Mouse (Mus musculus): Measurements from ENCODE around the gene Tmem114.

DNA sequence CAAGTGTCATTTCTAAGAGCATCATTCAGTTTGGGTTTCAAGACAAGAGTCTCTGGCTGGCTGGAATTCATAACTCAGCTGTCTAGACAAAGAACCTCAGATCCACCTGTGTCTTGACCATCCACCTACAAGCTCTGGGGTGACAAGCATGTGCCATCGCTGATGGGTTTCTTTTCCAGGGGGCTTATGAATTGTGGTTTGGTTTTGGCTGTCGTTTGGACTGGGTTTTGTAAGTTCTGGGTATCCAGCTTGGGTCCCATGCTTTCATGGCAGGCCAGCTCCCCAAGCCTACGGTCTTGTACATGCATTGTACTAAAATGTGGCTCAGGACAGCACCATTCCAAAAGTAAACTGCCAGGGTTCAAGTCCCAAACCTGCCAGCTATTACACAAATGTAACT lies 6.8 kb downstream of the Tmem114 start:
- no peak for TF ChIP-seq CTCF (IDR thresholded peaks at IDR 0.05; ENCODE audit: low read depth, low read length)
- no peak for TF ChIP-seq POLR2A (IDR thresholded peaks at IDR 0.05; ENCODE audit: insufficient read depth, low read length)
- TF ChIP-seq EP300 (IDR thresholded peaks at IDR 0.05; ENCODE audit: insufficient read depth, low read depth, low read length), result no peak

All from ES-Bruce4 (cell line).